Mouse (Mus musculus) embryonic facial prominence, embryonic 12.5 days (tissue): ENCODE measurements around the gene Herc1. TPM values are rescaled to one million over a fixed set of nuclear protein-coding genes. Genes with fewer than 3 reads are reported as not detected.
A peak's percentile ranks its signal among the peaks of the same experiment; 100 is the strongest.

Experiments used
- ATAC-seq: fragments of 200-750 bp; cut with Nextera tagmentation; 2 replicates; pipeline ENCODE4 v1.8.0; 2017; ENCODE audit not compliant: insufficient number of reproducible peaks, insufficient read depth, low FRiP score, low TSS enrichment
- H3K27ac ChIP-seq: fragments of 300-500 bp; sonication (generic); 2 replicates; pipeline ENCODE4 v1.5.1; 2016; ENCODE audit warnings: mild to moderate bottlenecking
- H3K27me3 ChIP-seq: fragments of 300-500 bp; sonication (generic); 2 replicates; pipeline ENCODE4 v1.6.1; 2016; ENCODE audit warnings: mild to moderate bottlenecking, moderate library complexity
- H3K36me3 ChIP-seq: fragments of 300-500 bp; sonication (generic); 2 replicates; pipeline ENCODE4 v1.6.1; 2016; ENCODE audit warnings: mild to moderate bottlenecking
- H3K4me1 ChIP-seq: fragments of 300-500 bp; sonication (generic); 2 replicates; pipeline ENCODE4 v1.6.1; 2016
- H3K4me2 ChIP-seq: fragments of 300-500 bp; sonication (generic); replicated peaks from 2 replicates; pipeline ENCODE4 v1.6.1; 2016; ENCODE audit warnings: mild to moderate bottlenecking, moderate library complexity
- H3K4me3 ChIP-seq: fragments of 300-500 bp; sonication (generic); 2 replicates; pipeline ENCODE4 v1.5.1; 2016; ENCODE audit warnings: mild to moderate bottlenecking
- H3K9ac ChIP-seq: fragments of 300-500 bp; sonication (generic); 2 replicates; pipeline ENCODE4 v1.6.1; 2016; ENCODE audit warnings: mild to moderate bottlenecking, moderate library complexity
- H3K9me3 ChIP-seq: fragments of 300-500 bp; sonication (generic); 2 replicates; pipeline ENCODE4 v1.6.1; 2016; ENCODE audit warnings: mild to moderate bottlenecking, moderate library complexity
- WGBS: fragments of 180-500 bp; shearing (Covaris S2); methylation state at CpG from one replicate; pipeline ENCODE4 v1.1.7; 2016; 5-methylcytosine and 5-hydroxymethylcytosine counted together
- polyA plus RNA-seq: library from polyadenylated mRNA; unstranded; fragments of >200 nt; fragmentation: Nextera tagmentation; extraction: Ambion mirVana; gene quantifications from 2 replicates; pipeline ENCODE4 v1.2.1, GENCODE M21; 2016

Gene Herc1
- polyA plus RNA-seq, 1 experiment from 2014 or later, result 28.9 TPM

GRCm38 (mm10) chr9:66506011-66506410 lies 155.8 kb downstream of the Herc1 start:
- Histone ChIP-seq H3K27ac (no peak overlapping the region), H3K36me3 (peaks cover 67% of the 10 kb centered on the region)
- 58% methylated on average over 4 of the region's 4 CpGs for WGBS

GRCm38 (mm10) chr9:66506424-66506823 lies 156.2 kb downstream of the Herc1 start:
- Histone ChIP-seq H3K4me3 (no peak overlapping the region), H3K4me2 (no peak overlapping the region)

More at GRCm38 (mm10) chr9:66506011-66506410, 155.8 kb downstream of the Herc1 start:
- H3K4me2 ChIP-seq, result no peak overlapping the region
- H3K27me3 ChIP-seq, result no peaks in the 10 kb centered on the region
- H3K4me1 ChIP-seq, result peaks cover 6% of the 10 kb centered on the region
- no peak overlapping the region for H3K9ac ChIP-seq
- no peak for ATAC-seq
- H3K9me3 ChIP-seq, result no peaks in the 10 kb centered on the region
- H3K4me3 ChIP-seq, result no peak overlapping the region

GRCm38 (mm10) chr9:66507684-66508083 lies 157.4 kb downstream of the Herc1 start:
- peaks cover 8% of the 10 kb centered on the region for H3K4me1 ChIP-seq
- no peak overlapping the region for H3K27ac ChIP-seq
- H3K4me3 ChIP-seq, result no peak overlapping the region
- H3K9ac ChIP-seq, result no peak overlapping the region
- no peak overlapping the region for H3K4me2 ChIP-seq
- no peak for ATAC-seq
- no peaks in the 10 kb centered on the region for H3K9me3 ChIP-seq
- WGBS, result 72% methylated on average over 3 of the region's 3 CpGs
- H3K36me3 ChIP-seq, result peaks cover 53% of the 10 kb centered on the region
- no peaks in the 10 kb centered on the region for H3K27me3 ChIP-seq

More at GRCm38 (mm10) chr9:66506424-66506823, 156.2 kb downstream of the Herc1 start:
- ATAC-seq, result no peak
- H3K9me3 ChIP-seq, result no peaks in the 10 kb centered on the region
- H3K27ac ChIP-seq, result no peak overlapping the region
- H3K9ac ChIP-seq, result no peak overlapping the region
- H3K4me1 ChIP-seq, result peaks cover 6% of the 10 kb centered on the region
- no peaks in the 10 kb centered on the region for H3K27me3 ChIP-seq
- peaks cover 63% of the 10 kb centered on the region for H3K36me3 ChIP-seq

GRCm38 (mm10) chr9:66508890-66509399 lies 158.7 kb downstream of the Herc1 start:
- H3K4me1 ChIP-seq, result peaks cover 20% of the 10 kb centered on the region
- peaks cover 52% of the 10 kb centered on the region for H3K36me3 ChIP-seq
- H3K9me3 ChIP-seq, result no peaks in the 10 kb centered on the region
- H3K4me3 ChIP-seq, result no peak overlapping the region
- H3K9ac ChIP-seq, result no peak overlapping the region
- H3K4me2 ChIP-seq, result no peak overlapping the region
- no peak overlapping the region for H3K27ac ChIP-seq
- 74% methylated on average over 4 of the region's 4 CpGs for WGBS
- ATAC-seq, result no peak
- no peaks in the 10 kb centered on the region for H3K27me3 ChIP-seq

GRCm38 (mm10) chr9:66510351-66510841 lies 160.1 kb downstream of the Herc1 start:
- no peak overlapping the region for H3K9ac ChIP-seq

GRCm38 (mm10) chr9:66510944-66511343 lies 160.7 kb downstream of the Herc1 start:
- 3% methylated on average over 2 of the region's 2 CpGs for WGBS
- no peak for ATAC-seq
- Histone ChIP-seq H3K9me3 (no peaks in the 10 kb centered on the region), H3K4me2 (peak overlapping the region; percentile 90), H3K4me3 (peak overlapping the region; percentile 54), H3K4me1 (peaks cover 24% of the 10 kb centered on the region), H3K27me3 (no peaks in the 10 kb centered on the region), H3K9ac (no peak overlapping the region), H3K27ac (peak overlapping the region; percentile 92), H3K36me3 (peaks cover 43% of the 10 kb centered on the region)

More at GRCm38 (mm10) chr9:66510351-66510841, 160.1 kb downstream of the Herc1 start:
- Histone ChIP-seq H3K36me3 (peaks cover 45% of the 10 kb centered on the region), H3K27ac (peak overlapping the region; percentile 54), H3K4me2 (peak overlapping the region; percentile 90; the same call in 1 of the 2 replicates), H3K27me3 (no peaks in the 10 kb centered on the region), H3K4me3 (no peak overlapping the region), H3K4me1 (peaks cover 24% of the 10 kb centered on the region), H3K9me3 (no peaks in the 10 kb centered on the region)
- 68% methylated on average over 7 of the region's 7 CpGs for WGBS
- ATAC-seq, result no peak

GRCm38 (mm10) chr9:66511580-66512350 lies 161.5 kb downstream of the Herc1 start:
- no peaks in the 10 kb centered on the region for H3K9me3 ChIP-seq
- no peaks in the 10 kb centered on the region for H3K27me3 ChIP-seq
- H3K4me1 ChIP-seq, result peaks cover 24% of the 10 kb centered on the region
- H3K4me3 ChIP-seq, result peak overlapping the region; percentile 54
- peak overlapping the region; percentile 92 for H3K27ac ChIP-seq
- under 1% methylated on average over 78 of the region's 78 CpGs for WGBS
- peak; percentile 87 for ATAC-seq
- peak overlapping the region; percentile 65 for H3K9ac ChIP-seq
- peak overlapping the region; percentile 90 for H3K4me2 ChIP-seq
- peaks cover 44% of the 10 kb centered on the region for H3K36me3 ChIP-seq

- ATAC-seq, result peak; percentile 77
- WGBS, result 0% methylated on average over 8 of the region's 8 CpGs
- Histone ChIP-seq H3K4me3 (peak overlapping the region; percentile 54), H3K36me3 (peaks cover 48% of the 10 kb centered on the region), H3K4me2 (peak overlapping the region; percentile 90), H3K4me1 (peaks cover 24% of the 10 kb centered on the region), H3K27ac (peak overlapping the region; percentile 92), H3K9ac (peak overlapping the region; percentile 65), H3K9me3 (no peaks in the 10 kb centered on the region), H3K27me3 (no peaks in the 10 kb centered on the region)
Observed at GRCm38 (mm10) chr9:66512351-66512671, 162.1 kb downstream of the Herc1 start.

- Histone ChIP-seq H3K4me2 (peak overlapping the region; percentile 90), H3K4me3 (no peak overlapping the region), H3K27ac (peak overlapping the region; percentile 92), H3K4me1 (peaks cover 24% of the 10 kb centered on the region), H3K27me3 (no peaks in the 10 kb centered on the region), H3K9me3 (no peaks in the 10 kb centered on the region), H3K36me3 (peaks cover 48% of the 10 kb centered on the region), H3K9ac (no peak overlapping the region)
- ATAC-seq, result no peak
Observed at GRCm38 (mm10) chr9:66513150-66513549, 162.9 kb downstream of the Herc1 start.

GRCm38 (mm10) chr9:66513661-66514255 lies 163.5 kb downstream of the Herc1 start:
- Histone ChIP-seq H3K4me3 (no peak overlapping the region), H3K36me3 (peaks cover 48% of the 10 kb centered on the region), H3K4me2 (no peak overlapping the region), H3K9ac (no peak overlapping the region), H3K9me3 (no peaks in the 10 kb centered on the region), H3K27ac (peak overlapping the region; percentile 92; the same call in 1 of the 2 replicates), H3K27me3 (no peaks in the 10 kb centered on the region), H3K4me1 (peaks cover 24% of the 10 kb centered on the region)
- 86% methylated on average over 4 of the region's 4 CpGs for WGBS
- no peak for ATAC-seq

- Histone ChIP-seq H3K36me3 (peaks cover 48% of the 10 kb centered on the region), H3K9ac (no peak within 1 kb of the TSS), H3K4me2 (no peak within 1 kb of the TSS), H3K27ac (peak within 1 kb of the TSS; percentile 92), H3K4me1 (peaks cover 24% of the 10 kb centered on the region), H3K9me3 (no peaks in the 10 kb centered on the region), H3K4me3 (no peak within 1 kb of the TSS), H3K27me3 (no peaks in the 10 kb centered on the region)
- WGBS, result 72% methylated on average over 17 of the region's 17 CpGs
- ATAC-seq, result no peak
Observed at GRCm38 (mm10) chr9:66514256-66514770, 164.1 kb downstream of the Herc1 start, which contains the start of gene Fbxl22. TSS of gene Fbxl22 (minus strand) at chr9:66514593.
